Mouse (Mus musculus): ENCODE results near the gene Zfp239.

Zfp239 gene

DNA sequence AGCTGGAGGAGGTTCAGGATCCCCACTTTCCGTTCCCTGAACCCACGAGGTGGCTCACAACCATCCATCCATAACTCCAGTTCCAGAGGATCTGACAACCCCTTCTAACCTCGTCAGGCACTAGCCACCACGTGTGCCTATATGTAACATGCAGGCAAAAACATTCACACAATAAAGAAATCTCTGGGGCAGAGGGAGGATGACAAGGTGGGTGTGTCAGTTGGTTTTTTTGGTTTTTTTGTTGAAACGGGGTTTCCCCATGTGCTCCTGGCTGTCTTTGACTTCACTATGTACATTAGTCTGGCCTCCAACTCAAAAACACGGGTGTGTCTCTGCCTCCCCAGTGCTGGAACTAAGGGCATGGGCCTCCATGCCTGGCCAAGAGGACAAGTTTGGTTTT is 28.4 kb downstream of the Zfp239 start:
- Histone ChIP-seq H3K36me3 (ENCODE audit: control insufficient read depth, insufficient read depth, low read length, poor library complexity, severe bottlenecking) (no peaks in the 10 kb centered on the region), H3K27me3 (ENCODE audit: control insufficient read depth, insufficient read depth, low read length, poor library complexity, severe bottlenecking) (no peaks in the 10 kb centered on the region)
- peak; percentile 71 for DNase-seq (ENCODE audit: low read depth, low spot score)

DNA sequence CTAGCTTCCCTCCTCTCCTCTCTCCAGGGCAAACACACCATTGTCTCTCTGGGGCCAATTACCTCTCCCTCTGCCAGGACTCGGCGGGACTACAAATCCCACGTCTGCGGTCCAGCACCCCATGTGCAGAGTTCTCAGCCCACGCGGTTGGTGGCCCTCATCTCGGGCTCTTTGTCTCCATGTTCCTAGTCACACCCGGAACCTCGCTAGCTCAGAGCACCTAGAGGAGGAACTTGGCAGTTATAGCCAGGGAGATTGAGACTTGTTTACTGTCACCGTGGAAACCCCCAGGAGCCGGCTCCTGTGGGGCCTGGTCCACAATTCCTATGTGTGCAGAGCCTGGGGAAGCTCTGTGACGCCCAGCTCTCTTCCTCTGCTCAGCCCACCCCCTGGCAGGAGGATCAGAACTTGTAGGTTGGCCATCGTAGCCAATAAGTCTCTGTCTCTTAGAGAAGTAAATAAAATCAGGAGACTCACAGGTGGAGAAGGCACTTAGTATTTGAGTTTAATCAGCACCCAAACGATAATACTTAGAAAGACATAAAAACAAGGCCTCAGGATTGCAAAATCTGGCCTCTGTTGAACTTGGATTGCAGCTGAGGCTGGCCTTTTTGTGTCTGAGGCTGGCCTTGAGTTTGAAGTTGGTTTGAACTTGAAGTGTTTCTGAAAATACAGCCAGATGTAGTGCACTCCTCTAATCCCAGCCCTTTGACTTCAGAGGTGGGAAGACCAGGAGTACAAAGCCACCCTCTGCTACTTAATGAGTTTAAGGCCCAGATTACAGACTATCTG is 29.7 kb downstream of the Zfp239 start:
- Histone ChIP-seq H3K27me3 (ENCODE audit: control insufficient read depth, insufficient read depth, low read length, poor library complexity, severe bottlenecking) (no peaks in the 10 kb centered on the region), H3K36me3 (ENCODE audit: control insufficient read depth, insufficient read depth, low read length, poor library complexity, severe bottlenecking) (no peaks in the 10 kb centered on the region)
- peak; percentile 65 for DNase-seq (ENCODE audit: low read depth, low spot score)

- peak; percentile 42 for DNase-seq (ENCODE audit: low read depth, low spot score)
- Histone ChIP-seq H3K36me3 (ENCODE audit: control insufficient read depth, insufficient read depth, low read length, poor library complexity, severe bottlenecking) (no peaks in the 10 kb centered on the region), H3K27me3 (ENCODE audit: control insufficient read depth, insufficient read depth, low read length, poor library complexity, severe bottlenecking) (no peaks in the 10 kb centered on the region)
Observed at GRCm38 (mm10) chr6:117892386-117892785, 30.5 kb downstream of the Zfp239 start.

DNA sequence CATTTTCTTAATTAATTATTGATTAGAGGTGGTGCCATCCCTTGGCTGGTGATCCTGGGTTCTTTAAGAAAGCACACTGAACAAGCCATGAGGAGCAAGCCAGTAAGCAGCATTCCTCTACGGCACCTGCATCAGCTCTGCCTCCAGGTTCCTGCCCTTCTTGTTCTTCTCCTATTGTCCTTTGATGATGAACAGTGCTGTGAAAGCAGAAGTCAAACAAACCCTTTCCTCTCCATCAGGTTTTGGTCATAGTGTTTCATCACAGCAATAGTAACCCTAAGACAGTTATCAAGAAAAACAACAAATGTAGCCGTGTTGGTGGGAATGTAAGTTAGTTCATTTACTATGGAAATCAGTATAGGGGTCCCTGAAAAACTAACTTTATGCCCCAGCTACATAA is 31.5 kb downstream of the Zfp239 start:
- no peaks in the 10 kb centered on the region for H3K36me3 ChIP-seq (ENCODE audit: control insufficient read depth, insufficient read depth, low read length, poor library complexity, severe bottlenecking)
- no peak for DNase-seq (ENCODE audit: low read depth, low spot score)
- H3K27me3 ChIP-seq (ENCODE audit: control insufficient read depth, insufficient read depth, low read length, poor library complexity, severe bottlenecking): no peaks in the 10 kb centered on the region

DNA sequence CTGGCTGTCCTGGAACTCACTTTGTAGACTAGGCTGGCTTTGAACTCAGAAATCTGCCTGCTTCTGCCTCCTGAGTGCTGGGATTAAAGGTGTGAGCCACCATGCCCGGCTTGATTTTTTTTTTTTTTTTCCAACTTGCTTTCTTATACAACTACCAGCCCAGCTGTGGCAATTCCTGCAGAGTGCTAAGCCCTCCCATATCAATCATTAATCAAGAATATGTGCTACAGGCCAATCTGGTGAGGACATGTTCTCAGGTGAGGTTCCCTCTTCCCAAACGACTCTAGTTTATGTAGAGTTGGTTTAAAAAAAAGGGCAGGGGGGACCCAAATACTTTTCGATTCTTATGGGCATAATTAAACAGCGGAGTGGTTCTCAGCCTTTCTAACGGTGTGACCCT is 35.9 kb downstream of the Zfp239 start:
- no peaks in the 10 kb centered on the region for H3K27me3 ChIP-seq (ENCODE audit: control insufficient read depth, insufficient read depth, low read length, poor library complexity, severe bottlenecking)
- H3K36me3 ChIP-seq (ENCODE audit: control insufficient read depth, insufficient read depth, low read length, poor library complexity, severe bottlenecking): no peaks in the 10 kb centered on the region
- no peak for DNase-seq (ENCODE audit: low read depth, low spot score)

DNA sequence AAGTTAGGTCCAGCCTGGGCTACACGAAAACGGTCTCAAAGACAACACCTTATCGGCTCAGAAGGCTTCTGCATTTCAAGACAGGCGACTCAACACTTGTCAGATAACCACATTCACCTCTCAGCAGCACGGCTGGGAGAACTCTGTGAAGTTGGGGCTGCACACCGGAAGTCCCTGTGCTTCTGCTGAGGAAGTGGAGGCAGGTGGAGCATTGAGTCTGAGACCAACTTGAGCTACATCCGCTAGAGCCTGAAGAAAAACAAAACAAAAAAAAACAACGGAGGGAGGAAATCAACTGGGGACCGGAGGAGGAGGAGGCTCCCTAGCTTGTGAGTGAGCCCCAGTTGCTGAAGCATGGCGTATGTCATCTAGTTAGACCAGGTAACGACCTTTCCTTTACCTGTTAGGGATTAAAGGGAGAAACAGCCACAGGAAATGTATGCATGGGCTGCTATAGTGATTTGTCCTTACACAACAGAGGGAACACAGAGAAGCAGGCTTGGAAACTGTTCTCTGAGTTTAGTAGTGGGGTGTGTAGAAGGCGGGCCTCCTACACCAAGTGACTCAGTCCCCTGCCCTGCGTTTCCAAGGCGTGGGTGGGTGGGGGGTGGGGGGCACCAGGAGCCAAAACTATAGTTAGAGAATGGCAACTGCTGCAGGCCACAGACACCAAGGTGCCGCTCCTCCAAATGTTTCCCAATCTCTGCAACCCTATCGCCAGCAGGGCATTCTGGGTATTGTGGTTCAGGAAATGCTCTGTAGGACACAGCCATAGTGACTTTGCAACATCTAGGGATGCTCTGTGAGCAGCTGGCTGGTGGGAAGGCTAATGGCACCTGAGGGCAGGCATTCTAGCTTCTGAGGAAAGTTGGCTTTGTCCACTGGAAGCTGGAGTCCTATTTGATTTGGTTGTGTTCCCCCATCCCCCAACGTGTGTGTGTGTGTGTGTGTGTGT is 38.5 kb downstream of the Zfp239 start, which contains the start of gene Hnrnpf:
Gene Hnrnpf (plus strand): TSS at position 199 of the 955 bp plus-strand sequence.
- peaks cover 1% of the 10 kb centered on the region; the same call in 1 of the 2 replicates for H3K36me3 ChIP-seq (ENCODE audit: control insufficient read depth, insufficient read depth, low read length, poor library complexity, severe bottlenecking)
- no peaks in the 10 kb centered on the region for H3K27me3 ChIP-seq (ENCODE audit: control insufficient read depth, insufficient read depth, low read length, poor library complexity, severe bottlenecking)
- peak; percentile 89 for DNase-seq (ENCODE audit: low read depth, low spot score)

GRCm38 (mm10) chr6:117901510-117902402 is 39.9 kb downstream of the Zfp239 start:
- no peak for DNase-seq (ENCODE audit: low read depth, low spot score)
- Histone ChIP-seq H3K36me3 (ENCODE audit: control insufficient read depth, insufficient read depth, low read length, poor library complexity, severe bottlenecking) (peaks cover 1% of the 10 kb centered on the region; the same call in 1 of the 2 replicates), H3K27me3 (ENCODE audit: control insufficient read depth, insufficient read depth, low read length, poor library complexity, severe bottlenecking) (no peaks in the 10 kb centered on the region)

GRCm38 (mm10) chr6:117902556-117902955 is 40.7 kb downstream of the Zfp239 start:
- DNase-seq (ENCODE audit: low read depth, low spot score): no peak
- peaks cover 1% of the 10 kb centered on the region; the same call in 1 of the 2 replicates for H3K36me3 ChIP-seq (ENCODE audit: control insufficient read depth, insufficient read depth, low read length, poor library complexity, severe bottlenecking)
- H3K27me3 ChIP-seq (ENCODE audit: control insufficient read depth, insufficient read depth, low read length, poor library complexity, severe bottlenecking): no peaks in the 10 kb centered on the region

DNA sequence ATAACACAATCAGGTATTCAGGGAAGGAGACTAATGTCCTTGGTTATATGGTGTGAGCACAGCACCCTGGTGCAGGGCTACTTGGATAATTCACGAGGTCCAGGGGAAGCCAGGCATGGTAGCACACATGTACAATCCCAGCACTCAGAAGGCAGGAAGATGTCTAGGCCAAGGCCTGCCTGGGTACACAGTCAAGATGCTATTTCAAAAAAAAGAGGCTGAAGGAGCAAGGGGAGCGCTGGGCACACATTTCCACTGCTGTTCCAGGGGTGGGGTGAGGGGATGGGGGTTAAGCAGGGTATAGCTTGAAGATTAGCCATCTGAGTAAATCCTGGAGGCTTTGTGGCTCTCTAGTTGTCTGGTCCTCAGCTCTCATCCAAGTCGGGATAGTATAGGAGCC is 41.9 kb downstream of the Zfp239 start:
- H3K36me3 ChIP-seq (ENCODE audit: control insufficient read depth, insufficient read depth, low read length, poor library complexity, severe bottlenecking): peaks cover 1% of the 10 kb centered on the region; the same call in 1 of the 2 replicates

GRCm38 (mm10) chr6:117905260-117905930 is 43.5 kb downstream of the Zfp239 start:
- DNase-seq (ENCODE audit: low read depth, low spot score): no peak
- Histone ChIP-seq H3K36me3 (ENCODE audit: control insufficient read depth, insufficient read depth, low read length, poor library complexity, severe bottlenecking) (peaks cover 1% of the 10 kb centered on the region; the same call in 1 of the 2 replicates), H3K27me3 (ENCODE audit: control insufficient read depth, insufficient read depth, low read length, poor library complexity, severe bottlenecking) (no peaks in the 10 kb centered on the region)

More for the DNA sequence above, 41.9 kb downstream of the Zfp239 start:
- no peaks in the 10 kb centered on the region for H3K27me3 ChIP-seq (ENCODE audit: control insufficient read depth, insufficient read depth, low read length, poor library complexity, severe bottlenecking)
- no peak for DNase-seq (ENCODE audit: low read depth, low spot score)

- no peaks in the 10 kb centered on the region for H3K27me3 ChIP-seq (ENCODE audit: control insufficient read depth, insufficient read depth, low read length, poor library complexity, severe bottlenecking)
- H3K36me3 ChIP-seq (ENCODE audit: control insufficient read depth, insufficient read depth, low read length, poor library complexity, severe bottlenecking): peaks cover 1% of the 10 kb centered on the region; the same call in 1 of the 2 replicates
- DNase-seq (ENCODE audit: low read depth, low spot score): no peak
Observed at GRCm38 (mm10) chr6:117906015-117906531, 44.2 kb downstream of the Zfp239 start.

DNA sequence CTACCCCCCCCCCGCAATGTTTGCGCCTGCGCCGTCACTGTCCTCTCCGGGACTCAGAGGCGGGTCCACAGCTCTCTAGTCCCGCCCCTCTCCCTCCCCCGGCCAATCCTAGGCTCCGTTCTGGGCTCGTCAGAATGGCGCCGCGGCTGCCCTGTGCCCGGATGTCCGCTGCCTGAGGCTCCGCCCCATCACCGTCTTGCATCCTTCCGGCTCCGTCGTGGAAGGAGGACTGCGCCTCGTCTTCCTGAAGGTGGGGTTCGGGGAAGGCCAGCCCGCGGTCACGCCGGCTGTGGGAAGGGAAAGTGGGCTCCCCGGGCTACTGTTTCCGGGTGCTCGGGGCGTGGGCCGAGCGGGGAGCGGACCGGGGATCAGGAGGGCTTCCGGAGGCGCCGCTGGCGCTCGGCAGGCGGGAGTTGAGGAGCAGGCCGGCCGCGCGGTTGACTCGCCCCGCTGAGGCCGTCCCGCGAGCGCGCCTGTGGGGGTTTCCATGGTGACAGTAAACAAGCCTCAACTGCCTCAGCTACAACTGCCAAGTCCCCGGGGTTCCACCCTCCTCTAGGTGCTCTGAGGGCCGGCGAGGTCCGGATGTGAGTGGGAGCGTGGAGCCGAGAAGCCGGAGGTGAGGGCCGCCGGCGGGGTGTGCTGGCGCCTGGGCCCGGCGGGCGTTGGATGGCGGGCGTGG is 44.8 kb downstream of the Zfp239 start:
- DNase-seq (ENCODE audit: low read depth, low spot score): peak; percentile 99
- H3K27me3 ChIP-seq (ENCODE audit: control insufficient read depth, insufficient read depth, low read length, poor library complexity, severe bottlenecking): no peaks in the 10 kb centered on the region

More for the DNA sequence above, 44.8 kb downstream of the Zfp239 start:
- peaks cover 1% of the 10 kb centered on the region; the same call in 1 of the 2 replicates for H3K36me3 ChIP-seq (ENCODE audit: control insufficient read depth, insufficient read depth, low read length, poor library complexity, severe bottlenecking)

Data from splenic B cell, adult 2 months (primary cell).